Mouse (Mus musculus): ENCODE measurements around the gene Ccdc88c.
"Not testable (repeated sequence)": the region's sequence is repeated elsewhere in the genome, so short reads cannot be mapped to it uniquely, and the experiment has no call there.

Ccdc88c gene

GRCm38 (mm10) chr12:101017971-101018371 lies 10.9 kb downstream of the Ccdc88c start:
- DNase-seq (ENCODE audit: inconsistent age in 2 of 2, low spot score in 1 of 2) = peak; percentile 20 to 41

GRCm38 (mm10) chr12:101016412-101016928 lies 12.4 kb downstream of the Ccdc88c start:
- no peak for DNase-seq (ENCODE audit: inconsistent age in 2 of 2, low spot score in 1 of 2)

DNA sequence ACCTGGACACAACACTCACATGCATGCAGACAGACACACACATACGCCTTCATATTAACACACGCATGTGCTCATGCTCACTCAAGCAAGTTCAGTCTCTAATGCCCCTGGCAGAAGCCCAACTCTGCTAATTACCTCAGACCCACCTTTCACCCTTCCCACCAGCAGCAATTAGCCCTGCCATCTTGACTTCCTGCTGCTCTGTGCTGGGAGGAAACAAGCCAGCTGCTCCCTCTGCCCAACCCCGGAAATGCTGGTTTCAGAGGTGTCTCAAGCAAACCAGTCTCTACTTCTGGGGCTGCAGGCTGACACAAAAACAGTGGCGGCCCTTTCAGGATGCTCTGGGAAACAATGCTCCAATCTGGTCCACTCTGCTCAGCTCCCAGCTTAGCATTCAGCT lies 12.9 kb downstream of the Ccdc88c start:
- DNase-seq (ENCODE audit: inconsistent age in 2 of 2, low spot score in 1 of 2) = no peak

DNA sequence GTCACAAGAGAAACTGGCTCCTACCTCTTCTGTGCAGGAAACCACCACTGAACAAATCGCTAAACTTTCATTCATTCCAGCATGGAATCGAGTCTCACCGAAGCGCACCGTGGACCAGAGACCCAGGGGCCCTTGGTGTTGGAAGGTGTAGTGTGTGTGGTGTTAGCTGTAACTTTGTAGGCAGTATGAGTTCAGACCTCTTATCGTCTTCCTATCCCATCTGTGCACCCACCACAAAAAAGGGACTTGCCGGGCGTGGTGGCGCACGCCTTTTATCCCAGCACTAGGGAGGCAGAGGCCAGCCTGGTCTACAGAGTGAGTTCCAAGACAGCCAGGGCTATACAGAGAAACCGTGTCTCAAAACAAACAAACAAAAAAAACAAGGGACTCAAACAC lies 13.7 kb downstream of the Ccdc88c start:
- no peak for DNase-seq (ENCODE audit: inconsistent age in 2 of 2, low spot score in 1 of 2)

- no peak for DNase-seq (ENCODE audit: inconsistent age in 2 of 2, low spot score in 1 of 2)
Observed at GRCm38 (mm10) chr12:101014549-101015164, 14.2 kb downstream of the Ccdc88c start.

GRCm38 (mm10) chr12:101013668-101014067 lies 15.2 kb downstream of the Ccdc88c start:
- not testable (repeated sequence) for DNase-seq (ENCODE audit: inconsistent age in 2 of 2, low spot score in 1 of 2)

DNA sequence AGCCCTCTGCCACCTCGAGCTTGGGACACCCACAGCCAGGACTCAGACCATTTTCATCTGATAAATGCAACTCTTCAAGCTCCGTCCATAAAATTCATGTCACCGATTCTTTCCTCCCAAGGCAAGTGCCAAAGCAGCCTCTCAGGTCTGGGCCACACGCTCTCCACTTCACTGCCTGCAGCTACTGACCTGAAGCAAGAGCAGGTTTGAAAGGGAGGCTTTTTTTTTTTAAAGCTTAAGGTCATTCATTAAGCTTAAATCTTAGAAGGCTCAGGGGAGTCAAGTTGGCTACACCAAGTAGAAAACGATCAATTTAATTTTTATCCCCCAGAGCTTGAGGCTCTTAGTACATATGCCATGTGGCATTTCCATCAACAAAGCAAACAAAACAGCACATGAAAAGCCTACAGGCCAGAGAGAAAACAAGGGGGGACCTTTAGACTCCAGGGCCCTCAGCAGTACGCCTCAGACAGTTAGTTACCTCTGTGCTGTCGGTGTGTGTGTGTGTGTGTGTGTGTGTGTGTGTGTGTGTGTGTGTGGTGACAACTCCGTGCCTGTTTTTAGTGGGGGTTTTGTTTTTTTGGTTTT lies 15.7 kb downstream of the Ccdc88c start:
- no peak for DNase-seq (ENCODE audit: inconsistent age in 2 of 2, low spot score in 1 of 2)

DNA sequence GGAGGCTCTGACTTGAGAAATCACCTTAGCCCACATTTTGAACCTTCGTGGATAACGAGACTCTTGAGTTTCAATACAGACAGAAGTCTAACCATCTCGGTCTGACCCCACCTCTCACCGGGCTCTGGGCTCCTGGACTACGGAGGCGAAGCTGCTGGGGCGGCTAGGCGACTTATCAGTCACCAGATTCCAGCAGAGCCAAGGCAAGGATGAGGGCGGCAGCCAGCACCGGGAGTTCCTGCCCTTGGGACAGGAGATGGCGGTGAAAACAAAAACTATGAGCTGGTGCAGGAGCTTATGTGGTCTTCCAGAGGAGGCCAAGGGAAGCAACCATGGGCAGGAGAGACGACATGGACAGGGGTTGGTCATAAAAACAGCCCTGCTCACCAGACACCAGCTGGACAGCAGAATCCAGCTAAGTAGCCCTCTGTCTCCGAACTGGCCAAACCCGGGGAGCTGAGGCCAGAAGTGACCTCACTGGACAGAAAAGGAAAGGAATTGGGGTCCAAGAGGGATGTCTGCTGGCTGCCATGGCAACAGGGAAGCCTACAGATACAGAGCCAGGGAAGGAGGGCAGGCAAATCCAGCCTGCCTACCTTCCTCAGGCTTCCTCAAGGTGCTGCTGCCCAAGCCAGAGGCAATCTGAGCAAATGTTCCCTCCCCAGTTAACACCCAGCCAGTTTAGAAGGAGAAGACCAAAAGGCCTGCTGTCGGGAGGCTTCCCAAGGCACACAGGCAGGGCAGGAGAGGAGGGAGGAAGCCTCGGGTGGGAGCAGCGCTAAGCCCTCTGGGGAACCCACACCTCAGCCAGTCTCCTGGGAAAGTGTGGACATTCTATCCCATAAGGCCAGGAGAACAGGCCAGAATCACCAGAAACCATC lies 16.4 kb downstream of the Ccdc88c start:
- DNase-seq (ENCODE audit: inconsistent age in 2 of 2, low spot score in 1 of 2) = peak in 1 of 2 experiments; percentile 48

DNA sequence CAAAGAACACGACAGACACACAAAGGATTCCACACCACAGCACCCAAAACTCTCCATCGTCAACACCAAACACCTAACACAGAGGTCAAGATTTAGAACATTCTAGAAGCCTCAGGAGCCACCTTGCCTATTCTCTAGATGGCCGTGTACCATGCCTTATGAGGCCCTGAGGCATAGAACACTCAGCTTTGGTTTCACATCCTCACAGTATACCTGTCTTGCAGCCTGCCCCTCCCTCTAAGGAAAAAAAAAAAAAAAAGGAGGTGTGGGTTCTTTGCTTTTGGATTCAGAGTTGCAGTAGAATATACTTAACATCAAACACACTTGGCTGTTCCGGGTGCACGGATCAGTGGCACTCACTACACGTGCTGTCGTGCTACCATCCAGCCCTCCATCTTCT lies 17.8 kb downstream of the Ccdc88c start:
- DNase-seq (ENCODE audit: inconsistent age in 2 of 2, low spot score in 1 of 2) = no peak

DNA sequence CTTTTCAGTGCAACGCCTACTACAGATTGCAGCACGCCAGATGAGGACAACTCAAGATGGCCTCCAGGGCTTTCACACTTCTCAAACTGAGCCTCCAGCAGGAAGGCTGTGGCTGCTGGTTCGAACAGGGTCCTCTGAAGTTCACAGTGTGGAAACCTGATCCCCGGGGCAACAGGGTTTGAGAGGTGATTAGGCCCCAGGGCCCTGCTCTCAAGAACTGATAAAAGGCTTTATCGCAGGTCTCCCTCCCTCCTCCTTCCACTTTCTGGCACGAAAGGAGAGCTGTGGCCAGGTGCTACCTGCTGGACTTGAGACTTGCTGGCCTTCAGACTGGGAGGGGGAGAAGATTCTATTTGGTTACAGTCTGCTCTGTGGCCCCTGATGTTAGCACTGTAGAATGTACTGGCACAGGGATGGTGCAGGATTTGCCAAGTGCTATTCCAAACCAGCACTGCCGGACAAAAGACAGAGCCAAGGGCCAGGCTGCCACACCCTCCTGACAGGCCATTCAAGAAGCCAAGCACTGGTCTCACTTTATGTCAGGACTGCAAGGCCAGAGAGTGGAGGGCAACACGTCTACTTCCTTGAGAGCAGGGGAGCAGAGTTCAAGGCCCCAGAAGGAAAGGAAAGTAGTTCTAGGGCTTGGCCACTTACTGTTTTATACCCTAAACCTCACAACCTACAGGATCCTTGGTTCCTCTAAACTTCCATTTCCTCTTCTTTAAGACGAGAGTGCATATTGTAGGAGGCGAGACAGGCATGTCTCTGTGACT lies 18.5 kb downstream of the Ccdc88c start:
- DNase-seq (ENCODE audit: inconsistent age in 2 of 2, low spot score in 1 of 2) = no peak

DNA sequence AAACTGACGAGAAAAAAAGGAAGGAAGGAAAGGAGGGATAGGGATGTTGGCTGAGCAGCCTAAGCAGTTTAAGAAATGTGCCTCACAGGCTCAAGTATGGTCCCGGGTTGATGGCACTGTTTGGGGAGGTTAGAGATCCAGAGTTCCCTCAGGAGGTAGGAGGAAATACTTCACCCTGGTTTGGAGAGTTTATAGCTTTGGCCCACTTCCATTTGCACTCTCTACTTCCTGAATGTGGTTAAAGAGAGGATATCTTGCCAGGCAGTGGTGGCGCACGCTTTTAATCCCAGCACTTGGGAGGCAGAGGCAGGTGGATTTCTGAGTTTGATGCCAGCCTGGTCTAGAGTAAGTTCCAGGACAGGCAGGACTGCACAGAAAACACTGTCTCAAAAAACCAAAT lies 19.6 kb downstream of the Ccdc88c start:
- no peak for DNase-seq (ENCODE audit: inconsistent age in 2 of 2, low spot score in 1 of 2)

GRCm38 (mm10) chr12:101008648-101009047 lies 20.2 kb downstream of the Ccdc88c start:
- no peak for DNase-seq (ENCODE audit: inconsistent age in 2 of 2, low spot score in 1 of 2)

DNA sequence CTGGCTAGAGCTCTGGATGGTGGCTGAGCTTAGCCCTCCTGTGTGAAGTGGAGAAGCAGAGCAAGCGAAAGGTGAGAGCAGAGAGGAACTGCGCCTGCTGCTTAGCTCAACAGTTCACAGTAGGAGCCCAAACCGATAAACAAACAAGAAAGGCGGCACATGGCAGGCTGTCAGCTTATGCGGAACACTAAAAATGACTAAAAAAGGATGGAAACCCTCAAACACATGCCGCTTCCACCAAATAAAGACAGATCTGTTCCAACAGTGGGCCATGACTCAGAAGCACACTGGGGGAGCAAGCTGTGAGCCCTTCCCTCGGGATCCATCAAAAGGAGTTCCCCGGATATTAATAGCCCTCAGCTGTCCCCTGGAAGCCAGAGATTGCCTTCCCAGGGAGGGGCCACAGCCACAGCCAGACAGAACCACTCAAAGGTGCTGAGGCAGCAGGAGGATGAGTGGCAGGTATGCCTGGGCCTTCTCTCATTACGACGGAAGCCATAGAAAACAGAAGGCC lies 20.8 kb downstream of the Ccdc88c start:
- DNase-seq (ENCODE audit: inconsistent age in 2 of 2, low spot score in 1 of 2) = no peak

GRCm38 (mm10) chr12:101007427-101007826 lies 21.4 kb downstream of the Ccdc88c start:
- DNase-seq (ENCODE audit: inconsistent age in 2 of 2, low spot score in 1 of 2) = no peak

GRCm38 (mm10) chr12:101005665-101006420 lies 23.0 kb downstream of the Ccdc88c start:
- no peak for DNase-seq (ENCODE audit: inconsistent age in 2 of 2, low spot score in 1 of 2)

GRCm38 (mm10) chr12:101004982-101005381 lies 23.9 kb downstream of the Ccdc88c start:
- DNase-seq (ENCODE audit: inconsistent age in 2 of 2, low spot score in 1 of 2) = no peak

- DNase-seq (ENCODE audit: inconsistent age in 2 of 2, low spot score in 1 of 2) = no peak
Observed at GRCm38 (mm10) chr12:101002801-101003513, 25.9 kb downstream of the Ccdc88c start.

DNA sequence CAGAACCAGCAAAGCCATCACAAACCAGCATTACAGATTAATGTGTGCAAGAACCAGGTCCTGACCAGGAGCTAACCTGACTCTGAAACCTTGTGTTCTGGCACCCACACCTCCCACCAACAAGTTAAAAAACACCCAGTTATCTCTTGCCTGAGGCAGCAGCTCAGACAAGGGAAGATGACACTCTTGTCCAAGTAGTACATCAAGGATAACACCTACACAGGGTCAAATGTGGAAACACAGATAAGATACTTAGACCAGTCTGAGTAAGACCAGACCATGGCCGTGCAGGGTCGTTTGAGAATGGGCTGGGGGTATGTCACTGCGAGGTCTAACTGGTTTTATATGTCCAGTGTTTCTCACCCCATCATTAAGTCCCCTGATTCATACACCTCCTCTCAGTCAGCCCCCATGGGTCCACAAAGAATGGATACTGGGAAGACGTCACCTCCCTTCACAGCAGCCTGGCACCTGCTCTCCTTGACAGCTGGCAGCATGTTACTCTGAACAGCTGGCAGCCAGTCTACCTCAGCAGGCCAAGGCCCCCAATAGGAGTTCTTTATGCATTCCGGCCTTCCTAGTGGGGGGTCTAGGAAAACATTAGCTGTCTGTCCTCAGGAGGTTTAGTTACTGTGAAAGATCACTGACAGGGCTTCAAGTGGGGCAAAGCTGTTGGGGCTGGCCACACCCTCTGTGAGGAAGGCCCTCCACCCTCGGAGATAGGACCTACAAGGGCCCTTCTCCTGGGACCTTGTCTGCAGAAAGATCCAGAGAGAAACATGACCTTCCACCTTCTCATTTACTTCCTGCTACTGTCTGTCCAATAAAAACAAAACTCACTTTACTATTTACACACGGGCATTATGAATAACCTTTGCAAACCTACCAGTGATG lies 29.5 kb downstream of the Ccdc88c start:
- no peak for DNase-seq (ENCODE audit: inconsistent age in 2 of 2, low spot score in 1 of 2)

Data from adrenal gland, adult (tissue).